In the genomic region with DNA sequence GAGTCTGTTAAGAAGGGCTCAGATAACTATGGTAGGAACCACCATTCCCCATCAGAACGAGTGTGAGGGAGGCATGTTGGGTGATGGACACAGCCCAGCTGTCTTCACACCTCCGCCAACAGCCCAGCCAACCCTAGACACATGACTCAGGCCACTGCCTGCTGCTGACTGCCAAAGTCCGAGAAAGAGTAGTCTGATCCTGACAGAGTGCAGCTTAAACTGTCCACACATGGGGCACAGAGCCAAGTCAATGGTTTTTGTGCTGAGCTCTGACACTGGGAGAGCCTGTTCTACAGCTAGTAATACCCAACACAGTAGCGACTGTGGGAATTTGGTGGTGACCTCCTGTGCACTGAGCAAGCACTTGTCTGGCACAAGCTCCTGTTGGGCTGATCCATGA, we compare ENCODE assay signal across 8 mouse cellular contexts.
A peak's percentile ranks its signal among the peaks of the same experiment; 100 is the strongest.
DNase-seq lines count a peak whose midpoint lies in the region; ATAC-seq and TF ChIP-seq lines count a peak whose summit lies in the region.

No protein-coding gene starts in this region.

- H3K36me3 ChIP-seq in intestine, postnatal 0 days (ENCODE audit: control insufficient read depth, insufficient read depth) = no peaks in the 10 kb centered on the region
- H3K36me3 ChIP-seq in stomach, embryonic 15.5 days = no peaks in the 10 kb centered on the region
- H3K36me3 ChIP-seq in hindbrain, embryonic 11.5 days (ENCODE audit: control insufficient read depth, insufficient read depth, low read length) = no peaks in the 10 kb centered on the region

- peak; percentile 61 for DNase-seq in layer of hippocampus, adult 11-12 months (ENCODE audit: low spot score)
- DNase-seq in layer of hippocampus, postnatal 25 days (ENCODE audit: extremely low spot score in 1 of 2, low spot score in 1 of 2) = no peak
- DNase-seq in gastrocnemius, adult 8-10 months (ENCODE audit: low spot score in 2 of 2) = peak; percentile 43 to 63
- peak; percentile 60 for DNase-seq in left cerebral cortex, postnatal 4 days
- DNase-seq in hindbrain, embryonic 11.5 days (ENCODE audit: low spot score) = no peak

- no peaks in the 10 kb centered on the region; the same call in 1 of the 2 replicates for H3K27me3 ChIP-seq in intestine, postnatal 0 days (replicated peaks; ENCODE audit: control insufficient read depth, insufficient read depth, low read length)
- H3K27me3 ChIP-seq in stomach, embryonic 15.5 days (replicated peaks) = no peaks in the 10 kb centered on the region; the same call in 1 of the 2 replicates
- H3K27me3 ChIP-seq in hindbrain, embryonic 11.5 days (ENCODE audit: control insufficient read depth, insufficient read depth, low read length) = no peaks in the 10 kb centered on the region

- H3K4me2 ChIP-seq in intestine, postnatal 0 days (replicated peaks; ENCODE audit: low read depth) = no peak overlapping the region
- H3K4me2 ChIP-seq in stomach, embryonic 15.5 days = no peak overlapping the region
- no peak overlapping the region for H3K4me2 ChIP-seq in hindbrain, embryonic 11.5 days (replicated peaks; ENCODE audit: low read depth, low read length)

- no peak overlapping the region for H3K9ac ChIP-seq in intestine, postnatal 0 days (ENCODE audit: low read depth, low read length)
- no peak overlapping the region for H3K9ac ChIP-seq in stomach, embryonic 15.5 days
- H3K9ac ChIP-seq in hindbrain, embryonic 11.5 days (ENCODE audit: low read depth, low read length) = no peak overlapping the region

- ATAC-seq in intestine, postnatal 0 days = 0 out of 2 replicates have a peak, but pooled peaks have one; percentile 6
- peak; percentile 84 for ATAC-seq in stomach, embryonic 15.5 days (ENCODE audit: insufficient read depth, low FRiP score, low read depth)
- ATAC-seq in activated CD4-positive, CD25-positive, alpha-beta regulatory T cell, adult 4 months = no peak
- no peak for ATAC-seq in hindbrain, embryonic 11.5 days (ENCODE audit: low FRiP score)

- WGBS in intestine, postnatal 0 days = 42% methylated on average over 4 of the region's 4 CpGs
- WGBS in stomach, embryonic 15.5 days = 26% methylated on average over 4 of the region's 4 CpGs
- 83% methylated on average over 4 of the region's 4 CpGs for WGBS in hindbrain, embryonic 11.5 days

- TF ChIP-seq CTCF in intestine, postnatal 0 days (IDR thresholded peaks at IDR 0.05; ENCODE audit: low read depth) = no peak

- H3K9me3 ChIP-seq in intestine, postnatal 0 days (ENCODE audit: control insufficient read depth) = no peaks in the 10 kb centered on the region
- no peaks in the 10 kb centered on the region for H3K9me3 ChIP-seq in stomach, embryonic 15.5 days
- H3K9me3 ChIP-seq in hindbrain, embryonic 11.5 days (ENCODE audit: control insufficient read depth, low read length) = no peaks in the 10 kb centered on the region

- no peak overlapping the region for H3K4me3 ChIP-seq in intestine, postnatal 0 days (ENCODE audit: low read depth, low read length)
- no peak overlapping the region for H3K4me3 ChIP-seq in stomach, embryonic 15.5 days (replicated peaks)
- no peak overlapping the region for H3K4me3 ChIP-seq in hindbrain, embryonic 11.5 days (ENCODE audit: low read depth, low read length)

- H3K27ac ChIP-seq in intestine, postnatal 0 days (ENCODE audit: low read depth, low read length) = no peak overlapping the region
- H3K27ac ChIP-seq in stomach, embryonic 15.5 days = no peak overlapping the region
- no peak overlapping the region for H3K27ac ChIP-seq in hindbrain, embryonic 11.5 days (ENCODE audit: low read depth, low read length)

- no peaks in the 10 kb centered on the region for H3K4me1 ChIP-seq in intestine, postnatal 0 days (replicated peaks; ENCODE audit: control insufficient read depth, insufficient read depth, low read length)
- H3K4me1 ChIP-seq in stomach, embryonic 15.5 days = peaks cover 9% of the 10 kb centered on the region
- H3K4me1 ChIP-seq in hindbrain, embryonic 11.5 days (replicated peaks; ENCODE audit: control insufficient read depth, insufficient read depth, low read length) = no peaks in the 10 kb centered on the region

- intact Hi-C loops in left cerebral cortex, postnatal 4 days (cut with DNase I) = no loop called here

Comparison
In these comparisons a context has a peak if more than half of its experiments do, and no peak if none do; other contexts are left out.
1. DNase-seq: peak in layer of hippocampus, adult 11-12 months (single experiment), gastrocnemius, adult 8-10 months (2 of 2) and left cerebral cortex, postnatal 4 days (single experiment); none in layer of hippocampus, postnatal 25 days (0 of 2) and hindbrain, embryonic 11.5 days (single experiment).
2. ATAC-seq: peak in intestine, postnatal 0 days (single experiment) and stomach, embryonic 15.5 days (single experiment); none in activated CD4-positive, CD25-positive, alpha-beta regulatory T cell, adult 4 months (single experiment) and hindbrain, embryonic 11.5 days (single experiment).